Mouse (Mus musculus) urinary bladder, postnatal 25 days (tissue): ENCODE results near the gene Caln1.

Experiments used
- DNase-seq: peaks from one replicate; pipeline ENCODE4 v3.0.0; 2022; ENCODE audit warnings: low spot score

The Caln1 gene

DNA sequence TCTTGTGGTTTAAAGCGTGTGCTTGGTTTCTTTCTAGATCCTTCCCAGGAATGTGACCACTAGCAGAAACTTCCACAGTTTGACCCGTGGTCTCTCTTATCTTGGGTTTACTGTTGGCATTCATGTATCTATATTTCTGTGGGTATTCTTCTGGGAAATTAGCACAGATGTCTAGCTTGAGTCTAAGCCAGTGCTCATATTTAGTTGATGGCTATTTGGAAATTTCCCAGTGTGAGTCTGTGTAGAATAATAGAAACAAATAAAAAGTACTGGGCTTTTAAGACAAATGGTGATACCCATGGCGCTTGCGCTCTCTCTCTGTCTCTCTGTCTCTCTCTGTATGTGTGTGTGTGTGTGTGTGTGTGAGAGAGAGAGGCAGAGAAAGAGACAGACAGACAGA lies 330.2 kb downstream of the Caln1 start:
- DNase-seq: no peak

DNA sequence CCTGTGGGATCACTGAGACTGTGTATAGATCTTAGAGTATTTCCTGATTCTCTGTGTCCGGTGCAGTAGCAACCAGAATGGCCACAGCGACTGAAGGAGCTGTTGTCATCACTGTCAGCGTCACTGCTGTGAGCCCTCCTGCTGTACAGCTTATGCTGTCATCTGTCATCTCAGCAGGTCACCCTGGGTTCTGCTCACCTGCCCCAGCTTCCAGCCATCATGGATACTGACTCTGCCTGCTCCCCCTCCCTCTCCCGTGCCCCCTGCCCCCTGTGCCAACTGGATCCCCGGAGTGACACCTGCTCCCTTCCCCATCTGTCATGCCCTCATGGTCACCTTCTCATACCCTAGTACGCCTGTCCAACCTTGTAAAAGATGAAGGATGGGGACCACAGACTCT lies 332.5 kb downstream of the Caln1 start:
- DNase-seq: no peak

DNA sequence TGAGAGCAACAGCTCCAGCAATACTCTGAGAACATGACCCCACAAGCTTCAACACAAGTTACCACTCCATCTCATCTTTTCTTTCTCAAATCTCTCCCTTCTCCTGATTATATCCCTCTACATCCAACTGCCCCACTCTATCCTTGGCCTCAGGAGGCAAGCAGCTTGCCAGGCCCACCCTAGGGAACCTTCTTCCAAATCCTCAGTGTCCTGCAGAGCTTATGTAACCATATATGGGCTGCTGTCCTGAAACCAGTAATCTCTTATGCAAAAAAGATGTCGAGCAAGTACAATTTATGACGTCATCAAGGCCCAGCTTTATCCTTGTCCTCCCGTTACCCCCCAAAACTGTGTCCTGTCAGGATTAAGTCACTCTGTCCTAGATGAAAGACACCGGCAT lies 333.1 kb downstream of the Caln1 start:
- DNase-seq: no peak

DNA sequence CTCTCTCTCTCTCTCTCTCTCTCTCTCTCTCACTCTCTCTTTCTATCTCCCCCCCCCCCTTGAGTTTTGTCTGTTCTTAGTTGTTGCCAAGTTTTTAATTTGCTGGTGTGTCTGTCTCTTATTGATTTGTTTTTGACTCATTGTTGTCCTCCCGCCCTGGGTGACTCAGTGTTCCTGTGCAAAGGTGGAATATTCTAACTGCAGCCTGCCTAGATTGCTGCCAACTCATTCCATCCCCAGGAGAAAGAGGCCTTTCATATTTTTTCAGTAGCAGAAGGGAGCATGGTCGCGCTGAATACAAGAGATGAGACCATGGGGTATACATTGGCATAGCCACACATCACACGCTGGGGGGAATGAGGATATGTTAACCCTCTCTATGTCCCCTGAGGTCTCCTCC lies 335.6 kb downstream of the Caln1 start:
- no peak for DNase-seq

DNA sequence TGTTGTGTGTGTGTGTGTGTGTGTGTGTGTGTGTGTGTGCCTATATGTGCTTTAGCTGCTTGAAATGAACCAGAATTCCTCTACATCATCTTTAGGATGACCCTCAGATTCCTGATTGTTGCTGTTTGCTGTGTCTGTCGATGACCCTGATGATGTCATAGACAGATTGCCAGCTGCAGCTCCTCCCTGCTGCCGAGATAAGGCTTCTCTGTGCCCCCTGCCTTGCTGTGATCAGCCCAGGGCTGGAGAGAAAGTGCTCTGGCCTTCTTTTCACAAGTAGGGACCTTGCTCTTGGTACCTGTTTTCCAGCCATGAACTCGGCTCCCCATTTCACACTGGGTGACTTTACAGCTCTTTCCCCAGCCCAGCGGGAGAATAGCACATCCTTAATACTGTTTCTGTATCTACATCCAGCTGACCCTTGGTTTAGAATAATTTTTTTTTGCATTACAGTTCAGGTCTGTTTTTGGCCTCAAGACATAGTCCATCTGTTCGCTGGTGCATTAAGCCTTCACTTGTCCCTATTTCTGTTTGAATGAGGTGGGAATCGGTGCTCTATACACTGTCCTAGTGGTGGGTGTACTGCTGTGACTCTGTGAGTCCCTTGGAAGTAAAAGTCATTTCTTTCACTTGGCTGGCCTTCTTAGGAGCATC lies 337.1 kb downstream of the Caln1 start:
- no peak for DNase-seq

DNA sequence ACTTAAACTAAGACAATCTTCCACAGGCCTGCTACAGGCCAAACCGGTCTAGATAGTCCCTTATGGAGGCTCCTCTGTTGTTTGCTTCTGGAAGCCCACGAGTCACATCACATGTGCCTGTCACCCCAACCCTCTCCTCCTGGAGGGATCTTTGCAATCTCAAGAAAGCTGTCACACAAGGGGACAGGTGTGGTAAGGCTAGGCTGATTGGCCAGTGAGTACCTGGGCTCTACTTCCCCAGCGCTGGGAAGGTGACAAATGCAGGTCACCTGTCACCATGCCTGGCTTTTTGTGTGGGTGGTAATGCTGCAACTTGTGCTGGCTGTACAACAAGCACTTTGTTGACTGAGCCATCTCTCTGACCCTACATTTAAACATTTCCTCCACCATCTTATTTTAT lies 338.5 kb downstream of the Caln1 start:
- DNase-seq: no peak

DNA sequence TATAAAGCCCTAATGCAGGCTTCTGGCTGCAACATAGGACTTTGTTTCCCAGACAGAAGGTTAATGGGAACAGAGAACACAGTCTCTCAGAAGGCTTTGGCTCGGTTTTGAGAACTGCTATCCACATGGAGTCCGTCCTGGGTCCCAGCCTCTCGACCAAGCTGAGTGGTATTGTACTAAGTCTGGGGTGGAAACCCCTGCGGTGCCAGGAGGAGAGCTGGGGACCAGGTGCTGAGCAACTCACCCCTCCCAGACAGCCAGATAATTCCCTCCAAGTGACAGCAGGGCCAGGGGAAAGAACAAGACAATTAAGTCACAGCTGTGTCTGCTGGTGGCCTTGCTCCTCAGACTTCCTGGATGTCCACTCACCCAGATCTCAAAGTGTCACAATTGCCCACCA lies 339.4 kb downstream of the Caln1 start:
- no peak for DNase-seq

DNA sequence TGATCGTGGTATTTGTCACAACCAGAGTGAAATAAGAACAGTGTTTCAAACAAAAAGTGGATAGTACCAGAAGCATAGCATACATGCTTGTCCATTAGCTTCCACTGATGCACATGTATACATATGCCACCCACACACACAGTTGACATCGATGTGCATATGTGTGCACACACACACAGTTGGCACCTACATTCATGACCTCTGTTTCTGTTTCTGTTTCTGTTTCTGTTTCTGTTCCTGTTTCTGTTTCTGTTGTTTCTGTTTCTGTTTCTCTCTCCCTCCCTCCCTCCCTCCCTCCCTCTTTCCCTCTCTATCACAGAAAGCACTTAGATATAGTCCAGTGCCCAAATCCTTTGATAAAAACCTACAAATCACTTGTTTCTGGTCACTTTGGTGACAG lies 342.4 kb downstream of the Caln1 start:
- no peak for DNase-seq

DNA sequence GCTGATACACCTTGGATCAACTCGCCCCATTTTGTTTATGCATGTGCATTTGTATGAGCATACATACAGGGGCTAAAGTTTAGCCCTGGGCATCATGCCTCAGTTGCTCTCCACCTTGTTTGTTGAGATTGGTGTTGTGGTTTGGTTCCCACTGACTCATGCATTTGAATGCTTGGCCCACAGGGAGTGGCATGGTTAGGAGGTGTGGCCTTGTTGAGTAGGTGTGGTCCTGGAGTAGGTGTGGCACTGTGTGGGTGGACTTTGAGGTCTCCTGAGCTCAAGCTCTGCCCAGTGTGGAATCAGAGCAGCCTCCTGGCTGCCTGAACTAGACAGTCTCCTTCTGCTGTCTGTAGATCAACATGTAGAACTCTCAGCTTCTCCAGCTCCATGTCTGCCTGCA lies 343.0 kb downstream of the Caln1 start:
- no peak for DNase-seq

DNA sequence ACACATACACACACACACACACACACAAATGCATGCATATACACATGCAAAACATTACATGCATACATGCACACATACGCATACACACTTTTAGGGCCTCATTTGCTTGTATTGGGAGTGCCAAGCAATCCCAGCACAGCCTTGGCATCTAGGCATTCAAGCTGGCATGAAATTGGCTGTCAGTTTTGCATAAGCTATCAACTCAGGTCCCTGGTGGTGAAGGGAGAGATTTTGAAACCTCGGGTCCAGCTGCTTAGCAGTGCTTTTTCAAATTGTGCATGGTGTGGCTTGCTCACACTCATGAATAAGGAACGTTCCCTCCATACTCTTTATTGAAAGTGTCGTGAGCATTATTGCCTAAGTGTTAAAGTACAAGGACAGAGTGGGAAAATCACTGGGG lies 345.9 kb downstream of the Caln1 start:
- no peak for DNase-seq

DNA sequence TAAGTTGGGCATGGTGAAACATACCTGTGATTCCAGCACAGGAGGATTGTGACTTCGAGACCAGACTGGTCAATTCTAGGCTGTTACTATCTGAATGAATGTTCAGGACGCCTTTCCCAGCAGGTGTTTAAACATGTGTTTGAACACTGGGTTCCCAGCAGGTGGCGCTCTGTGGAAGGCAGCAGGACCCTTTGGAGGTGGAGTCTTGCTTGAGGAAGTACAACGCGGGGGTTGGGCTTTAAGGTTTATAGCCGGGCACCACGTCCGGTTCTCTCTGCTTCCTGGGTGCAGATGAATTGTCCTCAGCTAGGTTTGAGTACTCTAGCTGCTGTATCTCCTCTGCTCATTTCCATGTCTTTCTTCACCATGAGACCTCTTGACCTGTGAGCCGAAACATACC lies 349.1 kb downstream of the Caln1 start:
- DNase-seq: no peak

DNA sequence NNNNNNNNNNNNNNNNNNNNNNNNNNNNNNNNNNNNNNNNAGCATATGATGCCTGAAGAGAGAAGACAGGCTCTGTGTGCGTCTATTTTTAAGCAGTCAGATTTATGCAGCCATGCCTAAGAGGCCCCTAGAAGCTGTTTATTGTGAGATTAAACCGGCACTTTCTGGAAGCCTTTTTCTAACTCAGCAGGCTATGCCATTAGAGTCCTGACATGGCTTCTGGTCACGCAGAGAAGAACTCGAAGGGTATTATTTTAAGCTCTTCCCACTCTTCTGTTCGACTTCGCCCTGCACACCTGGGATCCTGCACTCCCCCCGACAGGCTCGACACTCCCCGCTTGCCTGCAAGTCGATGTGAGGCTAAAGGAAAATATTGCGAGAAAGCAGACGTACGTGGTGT lies 372.9 kb downstream of the Caln1 start:
- no peak for DNase-seq

DNA sequence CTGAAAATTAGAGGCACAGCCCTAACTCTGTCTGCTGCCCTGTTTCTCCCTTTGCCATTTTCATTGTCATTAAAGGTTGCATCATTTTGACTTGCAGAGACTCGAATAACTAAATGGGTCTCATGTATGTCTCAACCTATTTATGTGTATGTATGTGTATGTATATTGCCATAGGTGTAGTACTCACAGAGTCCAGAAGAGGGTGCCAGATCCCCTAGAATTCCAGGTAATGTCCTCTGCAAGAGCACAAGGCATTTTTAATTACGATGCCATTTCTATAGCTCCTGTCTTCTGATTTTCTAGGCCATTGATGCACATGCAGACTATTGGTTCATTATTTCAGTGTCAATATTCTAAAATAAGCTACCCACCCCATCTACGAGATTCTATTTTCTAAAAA lies 388.3 kb downstream of the Caln1 start:
- no peak for DNase-seq

DNA sequence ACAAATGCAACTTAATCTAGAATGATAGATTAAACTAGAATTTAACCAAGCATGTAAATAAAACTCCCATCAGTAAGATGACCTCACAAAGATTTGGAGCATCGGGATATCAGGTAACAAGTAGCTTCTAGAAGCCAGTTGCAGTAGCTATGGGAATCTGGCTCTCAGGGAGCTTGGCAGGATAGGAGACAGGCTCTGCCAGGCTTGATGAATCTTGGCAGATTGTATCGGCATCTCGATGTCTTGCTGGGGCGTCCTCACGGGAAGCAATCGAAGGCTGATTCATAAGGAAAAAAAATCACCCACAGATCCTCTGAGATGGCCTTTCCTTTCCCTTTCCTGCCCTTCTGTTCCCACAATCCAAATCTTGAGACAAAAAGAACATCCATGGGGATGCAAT lies 396.5 kb downstream of the Caln1 start:
- no peak for DNase-seq

DNA sequence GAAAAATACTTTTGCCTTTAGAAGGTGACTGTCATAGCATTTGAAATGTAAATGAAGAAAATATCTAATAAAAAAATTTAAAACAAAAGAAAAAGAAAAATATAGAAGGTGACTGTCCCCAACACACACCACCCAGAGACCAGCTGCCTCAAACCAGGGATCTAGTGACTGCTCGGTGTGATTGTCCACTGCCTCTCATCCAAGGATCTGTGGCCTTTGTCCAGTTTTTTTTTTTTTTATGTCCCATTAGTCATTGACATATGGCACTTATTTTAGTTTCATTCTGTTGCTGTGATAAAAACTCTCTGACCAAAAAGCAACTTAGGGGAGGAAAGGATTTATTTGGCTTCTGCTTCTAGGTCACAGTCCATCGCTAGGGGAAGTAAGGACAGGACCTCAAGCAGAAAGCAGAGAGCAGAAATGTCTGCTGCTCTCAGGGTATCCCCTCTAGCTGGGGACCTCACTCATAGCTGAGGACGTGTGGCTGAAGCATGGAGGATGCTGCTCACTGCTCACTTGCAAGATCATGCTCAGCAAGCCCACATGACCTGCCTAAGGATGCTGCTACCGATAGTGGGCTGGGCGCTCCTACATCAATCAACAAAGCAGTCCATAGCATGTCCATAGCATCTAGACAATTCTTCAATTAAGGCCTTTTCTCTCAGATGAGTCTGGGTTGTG lies 401.9 kb downstream of the Caln1 start:
- DNase-seq: no peak

DNA sequence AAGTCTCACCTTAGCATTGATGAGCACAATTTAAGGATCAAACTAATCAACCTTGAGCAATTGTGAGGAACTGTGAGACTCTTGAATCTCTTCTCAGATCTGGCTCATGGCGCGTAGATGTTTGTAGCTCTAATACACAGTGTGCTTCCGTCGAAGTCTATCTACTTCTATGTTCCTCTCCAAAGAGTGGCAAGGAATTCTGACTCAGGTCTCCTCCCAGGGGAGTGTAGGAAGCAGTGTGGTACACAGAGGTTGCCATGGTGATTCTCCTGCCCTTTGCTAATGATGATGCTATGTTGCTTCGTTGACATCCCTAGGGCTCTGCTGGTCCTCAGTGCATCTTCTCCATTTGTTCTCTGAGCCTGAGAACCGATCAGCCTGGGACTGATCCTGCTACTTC lies 403.2 kb downstream of the Caln1 start:
- no peak for DNase-seq

DNA sequence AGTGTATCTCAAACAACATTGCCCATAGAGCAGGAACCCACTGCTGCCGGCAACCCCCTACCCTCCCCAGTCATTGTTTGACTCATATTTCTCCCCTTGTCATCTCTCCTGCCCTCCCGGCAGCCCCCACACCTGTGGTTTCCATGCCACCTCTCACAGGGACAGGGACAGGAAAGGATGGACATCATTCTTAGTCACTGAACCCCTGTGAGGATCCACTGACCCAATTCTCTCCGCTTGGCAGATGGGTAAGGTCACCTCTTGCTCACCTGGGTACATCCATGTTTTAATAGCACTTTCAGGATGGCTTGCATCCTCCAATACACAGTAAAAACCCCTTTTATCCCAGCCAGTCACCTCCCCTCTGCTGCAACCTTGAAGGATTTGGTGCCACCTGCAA lies 405.7 kb downstream of the Caln1 start:
- DNase-seq: no peak

DNA sequence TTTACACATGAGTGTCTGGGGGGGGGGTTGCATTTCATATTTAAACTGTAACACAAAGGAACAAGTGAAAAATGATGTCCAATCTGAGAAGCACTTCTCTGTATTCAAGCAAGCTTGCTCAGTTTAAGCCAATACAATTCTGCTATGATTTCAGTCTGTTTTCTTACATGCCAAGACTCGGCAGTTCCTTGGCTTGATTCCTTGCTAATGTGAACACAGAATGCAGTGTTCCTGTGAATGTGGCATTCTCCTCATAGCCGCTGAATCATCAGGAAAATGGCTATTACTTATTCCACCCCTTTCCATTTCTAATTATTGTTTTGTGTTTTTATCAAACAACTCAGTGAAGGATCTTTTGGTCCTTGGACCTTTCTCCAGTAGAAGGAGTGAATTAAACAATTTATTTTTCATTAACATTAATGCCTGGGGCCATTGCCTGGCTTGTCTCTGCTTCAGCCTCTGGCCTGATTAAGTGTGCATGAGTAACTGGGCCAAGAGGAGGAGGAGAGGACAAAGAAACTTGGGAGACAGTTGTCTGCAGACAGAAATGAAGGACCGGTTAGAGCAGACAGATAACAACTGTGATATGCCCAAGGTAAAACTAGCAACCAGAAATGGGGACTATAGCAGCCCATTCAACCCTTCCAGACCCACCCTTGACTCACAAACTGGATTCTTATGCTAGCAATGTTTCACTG lies 423.6 kb downstream of the Caln1 start:
- no peak for DNase-seq

DNA sequence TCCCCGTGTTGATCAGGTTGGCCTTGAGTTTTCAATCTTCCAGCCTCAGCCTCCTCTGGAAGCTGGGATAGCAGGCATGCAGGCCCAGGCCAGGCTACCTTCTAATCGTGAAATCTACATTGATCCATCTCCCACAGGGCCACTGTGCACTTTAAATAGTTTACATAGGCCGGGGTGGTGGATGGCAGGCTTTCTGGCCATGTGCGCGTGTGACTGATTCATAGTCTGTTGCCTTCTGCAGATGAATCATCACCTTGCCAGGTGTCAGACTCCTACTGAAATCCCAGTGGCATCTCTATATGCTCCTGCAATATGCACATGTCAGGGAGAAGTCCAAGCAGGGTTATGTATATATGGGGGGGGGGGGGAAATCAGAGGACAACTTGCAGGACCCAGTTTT lies 428.5 kb downstream of the Caln1 start:
- DNase-seq: no peak

DNA sequence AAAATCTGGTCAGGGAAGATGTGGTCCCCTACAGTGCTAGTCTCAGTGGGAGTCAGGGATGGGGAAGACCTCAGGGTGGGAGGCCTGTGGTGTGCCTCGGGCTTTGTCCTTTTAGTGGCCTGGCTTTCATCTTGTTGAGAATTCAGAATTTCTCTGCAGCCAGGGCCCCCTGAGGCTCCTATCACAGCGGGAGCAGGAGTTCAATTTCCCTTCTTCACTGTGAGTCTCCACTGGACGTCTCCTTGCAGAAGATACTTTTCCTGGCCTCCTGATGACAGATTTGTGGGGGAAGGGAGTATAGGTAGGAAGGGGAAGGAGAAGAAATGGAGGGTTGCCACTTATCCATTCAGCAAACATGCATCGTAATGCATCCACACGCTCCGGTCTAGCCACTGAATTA lies 441.1 kb downstream of the Caln1 start:
- DNase-seq: no peak

DNA sequence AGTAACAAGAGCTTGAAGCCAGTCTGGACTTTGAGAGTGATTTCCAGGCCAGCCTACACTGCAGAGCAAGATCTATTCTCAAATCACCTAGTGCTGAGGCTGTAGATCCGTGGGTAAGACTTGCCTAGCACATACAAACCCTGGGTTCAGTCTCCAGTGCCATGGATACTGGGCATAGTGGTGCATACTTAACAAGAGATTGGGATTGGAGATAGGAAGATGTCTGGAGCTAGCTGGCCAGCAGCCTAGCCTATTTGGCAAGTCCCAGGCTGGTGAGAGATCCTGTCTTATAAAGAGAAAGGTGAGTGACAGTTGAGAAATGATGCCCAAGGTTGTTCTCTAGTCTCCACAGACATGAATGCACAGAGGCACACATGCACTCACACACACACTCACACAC lies 441.6 kb downstream of the Caln1 start:
- no peak for DNase-seq

DNA sequence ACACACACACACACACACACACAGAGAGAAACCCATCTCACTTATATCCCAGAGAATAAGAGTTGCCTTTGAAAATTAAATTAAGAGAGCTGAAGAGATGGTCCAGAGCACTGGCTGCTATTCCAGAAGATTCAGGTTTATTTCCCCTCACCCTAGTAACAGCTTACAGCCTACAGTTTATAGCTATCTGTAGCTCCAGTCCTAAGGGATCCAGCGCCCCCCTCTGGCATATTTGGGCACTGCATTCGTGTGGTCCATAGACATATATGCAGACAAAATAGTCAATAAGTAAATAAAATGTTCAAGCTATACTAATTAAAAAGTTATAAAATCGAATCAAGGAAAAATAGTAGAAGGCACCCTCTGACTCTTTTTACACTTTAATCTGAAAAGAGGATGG lies 442.0 kb downstream of the Caln1 start:
- DNase-seq: no peak

DNA sequence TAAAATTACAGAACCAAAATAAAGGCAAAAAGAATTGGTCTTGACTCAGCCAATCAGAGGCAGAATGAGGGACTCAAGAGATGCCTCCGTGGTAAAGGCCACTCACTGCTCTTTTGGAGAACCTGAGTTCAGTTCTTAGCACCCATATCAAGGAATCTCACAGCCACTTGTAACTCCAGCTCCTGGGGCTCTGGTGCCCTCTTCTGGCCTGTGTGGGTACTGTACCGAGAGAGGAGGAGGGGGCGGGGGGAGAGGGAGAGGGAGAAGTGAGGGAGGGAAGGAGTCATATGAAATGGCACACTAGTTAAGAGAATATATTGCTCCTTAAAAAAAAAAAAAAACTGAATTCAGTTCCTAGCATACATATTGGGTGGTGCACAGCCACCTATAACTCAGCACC lies 442.7 kb downstream of the Caln1 start:
- no peak for DNase-seq

DNA sequence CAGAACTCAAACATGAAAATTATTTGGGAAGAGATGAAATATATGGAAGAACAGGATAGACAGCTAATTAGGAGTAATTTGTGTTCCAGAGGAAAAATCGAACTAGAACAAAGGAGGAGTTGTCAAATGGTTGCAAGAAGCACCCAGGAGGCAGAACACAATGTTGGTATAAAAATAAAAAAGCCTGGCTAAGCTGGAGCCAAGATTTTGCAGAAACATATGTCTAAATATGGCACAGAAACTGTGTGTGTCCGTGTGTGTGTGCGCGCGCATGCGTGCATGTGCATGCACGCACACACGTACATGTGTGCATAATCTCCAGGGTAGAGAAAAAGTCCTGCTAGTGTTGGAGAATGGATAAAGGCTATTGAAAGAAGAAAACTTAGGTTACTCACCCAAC lies 443.3 kb downstream of the Caln1 start:
- DNase-seq: no peak
